Mouse (Mus musculus): ENCODE measurements around the gene Tespa1.
"Not testable (repeated sequence)": the region's sequence is repeated elsewhere in the genome, so short reads cannot be mapped to it uniquely, and the experiment has no call there.

The Tespa1 gene

GRCm38 (mm10) chr10:130363438-130364164 is 40.9 kb downstream of the Tespa1 start:
- no peak for DNase-seq (ENCODE audit: low spot score)

DNA sequence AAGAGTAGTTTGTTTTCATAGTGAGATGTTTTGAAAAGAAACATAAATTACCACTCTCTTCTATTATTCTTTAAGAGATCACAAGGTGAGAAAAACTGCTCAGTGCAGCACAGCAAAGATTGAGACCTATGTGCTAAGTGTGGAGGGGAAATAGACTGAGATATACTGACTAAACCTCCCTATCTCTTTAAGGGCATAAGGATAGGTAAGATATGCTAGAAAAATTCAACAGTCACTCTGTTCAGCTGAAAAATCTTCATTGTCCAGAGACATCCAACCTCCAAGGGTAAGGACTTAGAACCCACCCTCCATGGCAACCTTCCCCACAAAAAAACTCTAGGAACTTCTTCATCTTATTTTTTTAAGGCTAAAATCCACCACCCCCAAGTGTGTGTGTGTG is 42.1 kb downstream of the Tespa1 start:
- no peak for DNase-seq (ENCODE audit: low spot score)

DNA sequence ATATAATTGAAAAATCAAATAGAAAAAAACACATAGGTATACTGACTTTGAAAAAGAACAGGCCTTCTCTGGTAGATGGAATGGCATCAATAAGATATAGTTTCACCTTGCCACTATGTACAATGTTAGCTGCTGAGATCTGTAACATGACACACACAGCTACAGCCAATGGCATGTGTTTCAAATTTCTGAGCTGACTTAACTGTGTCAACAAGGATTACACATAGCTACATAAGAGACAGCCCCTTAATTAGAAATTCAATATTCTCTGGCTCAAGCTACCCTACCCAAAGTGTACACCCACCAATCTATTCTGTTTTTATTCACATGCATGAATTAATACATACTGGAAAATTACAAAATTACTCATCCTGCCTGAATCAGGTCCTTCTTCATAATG is 45.7 kb downstream of the Tespa1 start:
- no peak for DNase-seq (ENCODE audit: low spot score)

DNA sequence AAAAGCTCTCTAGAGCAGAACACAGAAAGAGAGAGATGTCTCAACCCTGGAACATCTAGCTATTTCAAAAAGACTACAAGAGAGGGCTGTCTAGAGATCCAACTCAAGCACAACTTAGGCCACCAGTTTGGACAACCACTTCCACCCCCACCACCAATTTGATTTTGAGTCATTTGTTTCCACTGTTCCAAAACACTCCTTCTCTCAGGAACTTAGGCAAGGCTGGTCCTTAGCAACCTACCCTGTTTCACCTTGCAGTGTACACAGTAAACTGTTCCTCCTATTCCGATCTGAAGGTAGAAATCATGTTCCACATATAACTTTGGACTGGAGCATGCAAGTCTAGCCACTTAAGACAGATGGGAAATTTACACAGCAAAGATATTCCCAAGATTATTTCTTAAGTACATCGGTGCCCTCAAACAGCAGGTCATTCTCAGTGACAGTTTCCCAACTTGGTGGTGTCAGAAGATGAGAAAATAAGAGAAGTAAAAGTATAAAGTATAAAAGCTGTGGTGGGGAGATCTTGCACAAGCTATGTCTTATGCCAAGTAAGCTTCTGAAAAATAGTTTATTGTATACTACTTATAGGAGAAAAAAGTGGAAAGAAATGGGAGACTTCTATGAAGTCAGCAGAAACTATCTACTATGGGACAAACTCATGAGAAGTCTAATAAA is 47.5 kb downstream of the Tespa1 start:
- no peak for DNase-seq (ENCODE audit: low spot score)

DNA sequence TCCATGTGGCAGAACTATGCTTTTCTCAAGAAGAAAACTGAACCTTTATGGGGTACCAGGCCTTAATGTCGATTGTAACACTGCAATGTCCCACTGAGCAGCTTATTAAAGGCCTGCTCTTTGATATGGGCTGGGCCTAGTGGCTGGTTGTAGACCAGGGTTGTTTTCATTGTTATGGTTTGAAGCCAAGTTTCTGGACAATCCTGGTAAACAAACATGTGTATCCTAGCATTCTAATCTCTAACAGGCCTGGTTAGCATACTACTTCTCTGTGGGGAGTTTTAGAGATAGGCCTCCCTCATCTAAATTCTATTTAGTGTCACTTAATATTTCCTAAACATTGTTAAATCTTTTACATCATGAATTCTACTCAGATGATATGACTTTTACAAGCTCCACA is 49.0 kb downstream of the Tespa1 start:
- no peak for DNase-seq (ENCODE audit: low spot score)

GRCm38 (mm10) chr10:130372491-130373173 is 50.0 kb downstream of the Tespa1 start:
- DNase-seq (ENCODE audit: low spot score), result no peak

- DNase-seq (ENCODE audit: low spot score), result no peak
Observed at GRCm38 (mm10) chr10:130375145-130375544, 52.5 kb downstream of the Tespa1 start.

DNA sequence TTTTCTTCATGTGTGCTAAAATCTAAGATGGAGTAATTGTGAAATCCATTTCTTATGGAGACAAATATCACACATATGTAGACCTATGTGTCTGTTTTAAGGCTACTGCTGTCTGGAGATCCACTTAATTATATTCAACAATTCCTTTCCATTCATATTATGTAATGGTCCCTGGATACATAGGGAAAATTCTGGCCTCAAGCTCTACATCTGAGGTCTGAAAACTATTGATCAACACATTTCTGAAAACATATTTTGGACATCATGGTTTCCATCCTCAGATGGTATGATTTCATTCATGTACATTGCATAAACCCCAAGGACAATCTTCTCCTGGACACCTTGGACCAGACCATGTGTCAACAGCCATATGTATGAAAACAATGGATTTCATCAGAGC is 71.6 kb downstream of the Tespa1 start, which contains the start of gene Vmn2r84:
Gene Vmn2r84 (minus strand): TSS at position 101 of the 400 bp plus-strand sequence.
- DNase-seq (ENCODE audit: low spot score), result no peak

- DNase-seq (ENCODE audit: low spot score), result not testable (repeated sequence)
Observed at GRCm38 (mm10) chr10:130412167-130412698, 89.6 kb downstream of the Tespa1 start.
